Mouse (Mus musculus) kidney, embryonic 16.5 days (tissue): ENCODE results near the gene Gtf2e1. TPM values are rescaled to one million over a fixed set of nuclear protein-coding genes. Genes with fewer than 3 reads are reported as not detected.

ENCODE experiments used
- ATAC-seq: fragments of 200-750 bp; cut with Nextera tagmentation; 2 replicates; pipeline ENCODE4 v1.8.0; 2017; ENCODE audit warnings: moderate TSS enrichment; ENCODE audit not compliant: low FRiP score, low TSS enrichment
- H3K27ac ChIP-seq: fragments of 300-500 bp; sonication (generic); 2 replicates; pipeline ENCODE4 v1.5.1; 2014; ENCODE audit warnings: low read length
- H3K27me3 ChIP-seq: fragments of 300-500 bp; sonication (generic); 2 replicates; pipeline ENCODE4 v1.6.1; 2014; ENCODE audit warnings: low read length, control low read depth, mixed read lengths; ENCODE audit not compliant: insufficient read depth
- H3K36me3 ChIP-seq: fragments of 300-500 bp; sonication (generic); 2 replicates; pipeline ENCODE4 v1.6.1; 2014; ENCODE audit warnings: low read length, control low read depth, mixed read lengths; ENCODE audit not compliant: insufficient read depth
- H3K4me1 ChIP-seq: fragments of 300-500 bp; sonication (generic); 2 replicates; pipeline ENCODE4 v1.6.1; 2014; ENCODE audit warnings: low read length, control low read depth, mixed read lengths; ENCODE audit not compliant: insufficient read depth
- H3K4me2 ChIP-seq: fragments of 300-500 bp; sonication (generic); replicated peaks from 2 replicates; pipeline ENCODE4 v1.6.1; 2014; ENCODE audit warnings: low read depth, low read length
- H3K4me3 ChIP-seq: fragments of 300-500 bp; sonication (generic); 2 replicates; pipeline ENCODE4 v1.5.1; 2014; ENCODE audit warnings: mild to moderate bottlenecking, low read length
- H3K9ac ChIP-seq: fragments of 300-500 bp; sonication (generic); replicated peaks from 2 replicates; pipeline ENCODE4 v1.6.1; 2014; ENCODE audit warnings: low read length
- H3K9me3 ChIP-seq: fragments of 300-500 bp; sonication (generic); 2 replicates; pipeline ENCODE4 v1.6.1; 2016; ENCODE audit warnings: low read length, control low read depth
- WGBS: fragments of 180-500 bp; shearing (Covaris S2); extraction: QIAGEN DNeasy Blood & Tissue Kit; methylation state at CpG from one replicate; pipeline ENCODE4 v1.1.7; 2014; 5-methylcytosine and 5-hydroxymethylcytosine counted together
- polyA plus RNA-seq: library from polyadenylated mRNA; unstranded; fragments of >200 nt; fragmentation: Nextera tagmentation; extraction: Ambion mirVana; gene quantifications from 2 replicates; pipeline ENCODE4 v1.2.1, GENCODE M21; 2015

Gene Gtf2e1
- polyA plus RNA-seq, 1 experiment from 2014 or later = 26.4 TPM

- Histone ChIP-seq H3K27ac (no peak overlapping the region), H3K4me3 (no peak overlapping the region), H3K4me1 (no peaks in the 10 kb centered on the region), H3K9me3 (peaks cover 4% of the 10 kb centered on the region), H3K36me3 (peaks cover 3% of the 10 kb centered on the region), H3K9ac (no peak overlapping the region), H3K27me3 (no peaks in the 10 kb centered on the region), H3K4me2 (no peak overlapping the region)
- no peak for ATAC-seq
- 49% methylated on average over 3 of the region's 3 CpGs for WGBS
Measured at GRCm38 (mm10) chr16:37575325-37575724, 35.7 kb upstream of the Gtf2e1 start.

GRCm38 (mm10) chr16:37573061-37573460, 33.5 kb upstream of the Gtf2e1 start:
- Histone ChIP-seq H3K4me1 (no peaks in the 10 kb centered on the region), H3K9me3 (peaks cover 4% of the 10 kb centered on the region), H3K36me3 (peaks cover 7% of the 10 kb centered on the region), H3K4me2 (no peak overlapping the region), H3K4me3 (no peak overlapping the region), H3K27ac (no peak overlapping the region), H3K9ac (no peak overlapping the region), H3K27me3 (no peaks in the 10 kb centered on the region)
- ATAC-seq = no peak
- WGBS = over 99% methylated on average over 5 of the region's 5 CpGs

DNA sequence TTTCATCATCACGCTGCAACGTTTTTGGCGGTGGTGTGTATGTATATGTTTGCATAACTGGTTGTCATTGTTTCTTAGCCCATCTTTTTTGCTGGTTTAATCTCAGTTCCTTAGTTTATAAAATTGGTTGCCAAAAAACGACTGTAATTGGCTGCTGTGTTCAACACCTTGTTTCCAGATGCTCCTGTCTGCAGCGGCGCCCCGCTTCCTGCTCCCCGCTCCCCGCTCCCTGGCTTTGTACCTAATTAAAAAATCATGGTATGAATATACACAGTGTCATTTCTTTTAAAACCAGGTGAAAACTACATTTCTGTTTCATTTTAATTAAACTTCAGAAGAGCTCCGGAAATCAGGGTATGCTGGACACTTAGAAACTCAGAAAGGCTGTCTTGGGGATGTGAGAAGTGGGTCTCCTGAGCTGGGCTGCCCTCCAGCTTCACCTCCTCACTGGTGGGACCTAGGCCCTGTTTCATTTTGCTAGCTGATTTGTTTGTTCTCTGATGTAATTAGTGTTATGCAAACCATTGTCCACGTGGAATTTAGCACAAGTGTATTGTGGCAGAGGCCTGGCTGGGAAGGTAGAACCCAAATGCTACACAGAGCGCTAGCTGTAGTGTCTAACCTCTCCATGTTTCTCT, 32.6 kb upstream of the Gtf2e1 start:
- H3K9me3 ChIP-seq = peaks cover 4% of the 10 kb centered on the region
- no peak overlapping the region for H3K4me2 ChIP-seq
- no peak overlapping the region for H3K27ac ChIP-seq
- WGBS = 89% methylated on average over 12 of the region's 12 CpGs
- peaks cover 7% of the 10 kb centered on the region for H3K36me3 ChIP-seq
- H3K4me3 ChIP-seq = no peak overlapping the region
- H3K27me3 ChIP-seq = no peaks in the 10 kb centered on the region
- ATAC-seq = no peak
- H3K4me1 ChIP-seq = no peaks in the 10 kb centered on the region
- no peak overlapping the region for H3K9ac ChIP-seq

DNA sequence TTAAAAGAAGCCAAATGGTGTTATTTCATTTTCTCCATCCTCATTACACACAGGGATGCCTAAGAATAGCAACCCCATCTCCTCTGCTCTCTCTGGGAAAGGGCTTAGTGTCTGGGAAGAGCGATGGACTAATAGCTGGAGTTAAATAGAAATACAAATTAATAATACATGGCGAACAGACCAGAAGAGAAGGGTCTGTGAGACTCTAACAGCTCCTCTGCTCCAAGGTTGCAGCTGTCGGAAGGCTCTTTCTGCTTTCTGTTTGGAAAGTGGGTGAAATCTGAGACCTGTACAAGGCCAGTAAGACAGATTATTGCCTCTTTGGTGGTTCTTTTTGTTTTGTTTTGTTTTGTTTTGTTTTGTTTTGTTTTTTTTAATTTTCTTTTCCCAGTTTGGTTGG, 32.0 kb upstream of the Gtf2e1 start:
- no peak overlapping the region for H3K4me2 ChIP-seq
- no peaks in the 10 kb centered on the region for H3K27me3 ChIP-seq
- H3K9ac ChIP-seq = no peak overlapping the region
- no peak overlapping the region for H3K4me3 ChIP-seq
- H3K9me3 ChIP-seq = peaks cover 4% of the 10 kb centered on the region
- H3K27ac ChIP-seq = no peak overlapping the region
- H3K4me1 ChIP-seq = no peaks in the 10 kb centered on the region
- no peak for ATAC-seq
- WGBS = 64% methylated on average over 3 of the region's 3 CpGs
- H3K36me3 ChIP-seq = peaks cover 7% of the 10 kb centered on the region

GRCm38 (mm10) chr16:37567113-37568050, 27.8 kb upstream of the Gtf2e1 start:
- H3K4me3 ChIP-seq = no peak overlapping the region
- WGBS = 92% methylated on average over 12 of the region's 12 CpGs
- no peak for ATAC-seq

GRCm38 (mm10) chr16:37566107-37566506, 26.5 kb upstream of the Gtf2e1 start:
- Histone ChIP-seq H3K4me2 (no peak overlapping the region), H3K9ac (no peak overlapping the region), H3K27me3 (no peaks in the 10 kb centered on the region), H3K27ac (no peak overlapping the region), H3K4me3 (no peak overlapping the region), H3K4me1 (no peaks in the 10 kb centered on the region), H3K36me3 (peaks cover 8% of the 10 kb centered on the region; the same call in 1 of the 2 replicates), H3K9me3 (no peaks in the 10 kb centered on the region)
- WGBS = 87% methylated on average over 6 of the region's 6 CpGs
- ATAC-seq = no peak

More at GRCm38 (mm10) chr16:37567113-37568050, 27.8 kb upstream of the Gtf2e1 start:
- Histone ChIP-seq H3K36me3 (peaks cover 8% of the 10 kb centered on the region; the same call in 1 of the 2 replicates), H3K27me3 (no peaks in the 10 kb centered on the region), H3K4me1 (no peaks in the 10 kb centered on the region), H3K9me3 (no peaks in the 10 kb centered on the region), H3K9ac (no peak overlapping the region), H3K27ac (no peak overlapping the region), H3K4me2 (no peak overlapping the region)

DNA sequence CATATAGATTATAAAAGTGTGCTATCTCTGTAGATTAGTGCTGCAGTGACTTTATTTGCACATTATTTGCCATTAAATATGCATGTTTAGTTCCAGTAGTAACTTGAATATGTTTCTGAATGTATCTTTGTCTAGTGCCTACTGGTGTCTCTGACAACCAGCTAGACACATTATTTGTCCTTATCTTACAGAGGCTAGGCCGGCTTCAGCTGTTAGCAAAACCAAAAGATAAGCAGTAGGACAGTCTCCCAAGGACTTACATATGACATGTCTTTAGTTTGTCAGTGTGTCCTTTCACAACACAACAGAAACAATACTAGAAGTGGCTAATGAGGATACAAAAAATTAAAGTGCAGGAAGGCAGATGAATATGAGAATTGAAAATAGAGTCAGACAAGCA, 25.5 kb upstream of the Gtf2e1 start:
- Histone ChIP-seq H3K9me3 (no peaks in the 10 kb centered on the region), H3K4me1 (no peaks in the 10 kb centered on the region), H3K27me3 (no peaks in the 10 kb centered on the region), H3K36me3 (peaks cover 8% of the 10 kb centered on the region; the same call in 1 of the 2 replicates), H3K4me3 (no peak overlapping the region), H3K4me2 (no peak overlapping the region), H3K9ac (no peak overlapping the region), H3K27ac (no peak overlapping the region)
- 85% methylated on average over 1 of the region's 1 CpGs for WGBS
- ATAC-seq = no peak

DNA sequence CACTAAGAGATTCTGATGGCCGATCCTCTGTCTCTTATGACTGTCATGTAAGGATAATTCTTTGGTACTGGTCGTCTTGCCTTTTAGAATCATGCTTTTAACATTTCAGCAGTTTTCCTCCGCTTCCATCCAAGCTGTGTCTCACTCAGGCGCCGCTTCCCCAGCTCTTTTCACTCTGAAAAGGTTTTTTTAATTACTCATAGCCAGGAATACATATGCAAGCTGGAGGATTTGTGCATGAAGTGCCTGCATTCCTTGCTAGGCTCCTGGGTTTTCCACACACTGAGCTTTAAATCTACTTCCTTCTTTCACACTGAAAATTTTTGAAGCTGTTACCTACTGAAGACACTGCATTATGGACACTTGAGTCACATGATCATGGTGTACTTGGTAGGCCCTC, 23.4 kb upstream of the Gtf2e1 start:
- 83% methylated on average over 5 of the region's 5 CpGs for WGBS
- Histone ChIP-seq H3K36me3 (peaks cover 12% of the 10 kb centered on the region; the same call in 1 of the 2 replicates), H3K9ac (no peak overlapping the region), H3K27me3 (no peaks in the 10 kb centered on the region), H3K4me3 (no peak overlapping the region), H3K27ac (no peak overlapping the region), H3K4me2 (no peak overlapping the region), H3K4me1 (no peaks in the 10 kb centered on the region), H3K9me3 (no peaks in the 10 kb centered on the region)
- ATAC-seq = no peak

GRCm38 (mm10) chr16:37562414-37562813, 22.8 kb upstream of the Gtf2e1 start:
- no peaks in the 10 kb centered on the region for H3K9me3 ChIP-seq
- no peaks in the 10 kb centered on the region for H3K4me1 ChIP-seq
- H3K4me3 ChIP-seq = no peak overlapping the region
- ATAC-seq = no peak
- no peaks in the 10 kb centered on the region for H3K27me3 ChIP-seq
- WGBS = 59% methylated on average over 6 of the region's 6 CpGs
- H3K4me2 ChIP-seq = no peak overlapping the region
- peaks cover 17% of the 10 kb centered on the region; the same call in 1 of the 2 replicates for H3K36me3 ChIP-seq
- no peak overlapping the region for H3K27ac ChIP-seq
- H3K9ac ChIP-seq = no peak overlapping the region

- no peak for ATAC-seq
Measured at GRCm38 (mm10) chr16:37552824-37553223, 13.2 kb upstream of the Gtf2e1 start.

More at GRCm38 (mm10) chr16:37552824-37553223, 13.2 kb upstream of the Gtf2e1 start:
- peaks cover 6% of the 10 kb centered on the region; the same call in 1 of the 2 replicates for H3K36me3 ChIP-seq
- H3K4me2 ChIP-seq = no peak overlapping the region
- no peaks in the 10 kb centered on the region for H3K9me3 ChIP-seq
- no peaks in the 10 kb centered on the region for H3K27me3 ChIP-seq
- H3K4me3 ChIP-seq = no peak overlapping the region
- WGBS = 90% methylated on average over 3 of the region's 3 CpGs
- H3K9ac ChIP-seq = no peak overlapping the region
- no peaks in the 10 kb centered on the region for H3K4me1 ChIP-seq
- H3K27ac ChIP-seq = no peak overlapping the region
